Mouse (Mus musculus) cerebellum, adult 11-12 months (tissue): ENCODE data around the gene Hist1h3c.
"Not testable (repeated sequence)": the region's sequence is repeated elsewhere in the genome, so short reads cannot be mapped to it uniquely, and the experiment has no call there.

Experiments
- DNase-seq: peaks from one replicate; pipeline ENCODE4 v3.0.0; 2022

Gene Hist1h3c

GRCm38 (mm10) chr13:23745381-23746161 lies at the start of gene Hist1h3c:
TSS of gene Hist1h3c (minus strand) at chr13:23745602.
- peak; percentile 71 for DNase-seq

GRCm38 (mm10) chr13:23792520-23792919 lies 47.1 kb upstream of the Hist1h3c start:
- peak; percentile 8 for DNase-seq

DNA sequence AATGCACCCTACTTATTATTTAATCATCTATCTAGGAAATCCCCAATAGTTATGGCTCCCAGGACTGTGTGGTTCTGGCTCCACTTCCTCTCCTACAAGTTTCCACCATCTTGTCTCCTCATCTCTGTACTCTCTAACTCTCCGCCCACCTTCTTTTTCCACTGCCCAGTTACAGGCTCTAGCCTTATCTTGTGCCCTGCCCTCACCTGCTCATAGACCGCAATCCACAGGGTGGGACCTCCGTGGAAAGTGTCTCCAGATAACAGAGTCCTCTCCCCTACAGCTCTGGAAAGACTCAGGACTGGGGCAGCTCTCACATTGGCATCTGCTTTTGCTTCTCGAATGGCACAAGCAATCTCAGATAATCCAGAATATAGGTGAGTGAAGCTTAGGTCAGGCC lies 33.6 kb upstream of the Hist1h3c start:
- no peak for DNase-seq

GRCm38 (mm10) chr13:23778339-23778738 lies 32.9 kb upstream of the Hist1h3c start:
- DNase-seq = no peak

- no peak for DNase-seq
Measured at GRCm38 (mm10) chr13:23772561-23773313, 27.3 kb upstream of the Hist1h3c start.

- not testable (repeated sequence) for DNase-seq
Measured at GRCm38 (mm10) chr13:23769613-23770012, 24.2 kb upstream of the Hist1h3c start, which contains the start of gene Trim38. TSS of gene Trim38 (plus strand) at chr13:23769913.

DNA sequence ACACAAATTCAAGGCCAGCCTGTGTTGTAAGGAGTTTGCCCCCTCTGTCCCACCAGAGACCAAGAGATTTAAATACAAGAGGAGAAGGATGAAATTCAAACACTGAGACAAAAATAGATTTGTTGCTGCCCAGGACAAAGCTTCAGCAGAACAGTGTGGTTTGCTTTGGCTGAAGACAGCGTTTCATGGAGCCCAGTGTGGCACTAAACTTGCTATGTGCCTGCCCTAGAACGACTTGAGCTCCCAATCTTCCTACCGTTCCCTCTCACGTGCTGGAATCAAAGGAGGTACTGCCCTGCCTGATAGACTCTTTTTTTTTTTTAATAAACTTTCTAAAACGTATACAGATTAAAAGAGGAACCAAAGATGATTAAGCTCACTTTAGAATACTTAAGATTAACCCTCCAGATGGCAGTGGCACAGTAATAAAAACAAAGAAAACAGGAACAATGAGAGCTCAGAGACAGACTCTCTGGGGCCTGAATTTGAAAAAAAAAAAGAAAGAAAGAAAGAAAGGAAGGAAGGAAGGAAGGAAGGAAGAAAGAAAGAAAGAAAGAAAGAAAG lies 23.5 kb upstream of the Hist1h3c start:
- no peak for DNase-seq

- DNase-seq = no peak
Measured at GRCm38 (mm10) chr13:23766772-23767171, 21.4 kb upstream of the Hist1h3c start.

- no peak for DNase-seq
Measured at GRCm38 (mm10) chr13:23765172-23765513, 19.7 kb upstream of the Hist1h3c start.

- DNase-seq = no peak
Measured at GRCm38 (mm10) chr13:23764324-23765171, 19.1 kb upstream of the Hist1h3c start.

- DNase-seq = peak; percentile 79
Measured at GRCm38 (mm10) chr13:23763586-23764323, 18.4 kb upstream of the Hist1h3c start, which contains the start of gene Hist1h1a. TSS of gene Hist1h1a (plus strand) at chr13:23763666.

DNA sequence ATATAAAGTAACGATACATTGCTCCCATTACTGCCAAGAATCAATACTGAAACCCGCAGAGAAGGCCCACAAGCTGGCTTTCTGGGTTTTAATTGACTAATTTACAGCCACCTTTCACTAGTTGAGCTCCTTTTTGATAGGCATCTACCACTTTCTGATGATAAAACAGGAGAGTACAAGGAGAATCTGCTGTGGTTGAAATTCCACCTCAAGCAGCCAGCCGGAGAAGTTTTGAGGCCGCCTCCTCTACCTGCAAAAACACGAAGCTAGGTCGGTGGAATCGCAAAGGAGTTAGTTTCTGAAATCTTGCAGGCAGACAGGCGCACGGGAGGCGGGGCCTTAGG lies 17.8 kb upstream of the Hist1h3c start:
- no peak for DNase-seq

DNA sequence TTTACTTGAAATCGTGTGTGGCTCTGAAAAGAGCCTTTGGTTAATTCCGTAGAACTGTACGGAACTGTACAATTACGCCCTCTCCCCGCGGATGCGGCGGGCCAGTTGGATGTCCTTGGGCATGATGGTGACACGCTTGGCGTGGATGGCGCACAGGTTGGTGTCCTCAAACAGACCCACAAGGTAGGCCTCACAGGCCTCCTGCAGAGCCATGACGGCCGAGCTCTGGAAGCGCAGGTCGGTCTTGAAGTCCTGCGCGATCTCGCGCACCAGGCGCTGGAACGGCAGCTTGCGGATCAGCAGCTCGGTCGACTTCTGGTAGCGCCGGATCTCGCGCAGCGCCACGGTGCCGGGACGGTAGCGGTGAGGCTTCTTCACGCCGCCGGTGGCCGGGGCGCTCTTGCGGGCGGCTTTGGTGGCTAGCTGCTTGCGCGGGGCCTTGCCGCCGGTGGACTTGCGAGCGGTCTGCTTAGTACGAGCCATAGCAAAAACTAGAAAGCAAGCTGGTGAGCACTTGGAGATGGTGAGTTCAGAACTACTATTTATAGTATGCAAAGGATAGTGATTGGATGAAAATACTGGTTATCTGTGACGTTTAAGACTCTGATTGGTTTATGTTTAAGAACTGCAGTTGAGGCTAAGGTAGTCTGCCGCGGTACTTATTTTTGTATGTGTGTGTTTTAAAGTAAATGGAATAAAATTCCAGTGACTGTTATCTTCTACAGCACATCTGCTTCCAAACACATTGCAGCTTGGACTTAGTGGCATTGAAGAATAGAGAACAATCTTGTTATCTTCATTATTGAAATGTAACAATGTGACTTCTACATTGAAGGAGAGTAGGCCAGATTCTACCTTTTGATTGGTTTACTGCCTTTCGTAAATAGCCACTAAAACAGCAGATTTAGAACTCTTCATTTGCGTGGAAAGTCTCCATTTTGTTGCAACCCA lies 16.7 kb upstream of the Hist1h3c start, which contains the start of gene Hist1h3a:
TSS of gene Hist1h3a (minus strand) at position 516 of the 951 bp plus-strand sequence.
- peak; percentile 80 for DNase-seq

DNA sequence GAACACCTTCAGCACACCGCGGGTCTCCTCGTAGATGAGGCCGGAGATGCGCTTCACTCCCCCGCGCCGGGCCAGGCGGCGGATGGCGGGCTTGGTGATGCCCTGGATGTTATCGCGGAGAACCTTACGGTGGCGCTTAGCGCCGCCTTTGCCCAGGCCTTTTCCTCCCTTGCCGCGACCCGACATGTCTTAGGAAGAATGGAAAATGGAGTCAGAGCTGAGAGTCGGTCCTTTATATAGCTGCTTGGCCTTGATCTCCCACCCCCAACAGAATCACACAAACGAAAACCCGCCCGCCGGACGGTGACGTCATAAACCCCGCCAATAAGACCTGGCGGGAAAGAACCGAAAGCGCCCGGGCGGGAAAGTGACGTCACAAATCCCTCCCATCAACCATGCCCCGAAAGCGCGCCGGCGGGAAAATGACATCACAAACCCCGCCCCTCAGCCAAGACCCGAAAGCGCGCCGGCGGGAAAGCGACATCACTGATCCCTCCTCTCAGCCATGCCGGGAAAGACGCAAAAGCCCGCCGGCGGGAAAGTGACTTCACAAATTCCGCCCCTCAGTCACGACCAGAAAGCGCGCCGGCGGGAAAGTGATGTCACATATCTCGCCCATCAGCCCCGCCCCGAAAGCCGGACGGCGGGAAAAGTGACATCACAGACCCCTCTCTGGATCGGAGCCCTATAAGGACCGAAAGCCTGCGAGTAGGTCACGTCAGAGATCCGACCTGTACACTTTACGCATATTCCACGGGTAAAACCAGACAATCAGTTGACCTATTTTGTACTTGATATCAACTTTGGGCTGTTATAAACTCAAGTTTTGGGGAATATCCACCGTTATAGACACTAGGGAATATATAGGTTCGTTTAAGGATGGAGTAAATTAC lies 15.8 kb upstream of the Hist1h3c start, which contains the start of gene Hist1h4a:
TSS of gene Hist1h4a (minus strand) at position 259 of the 893 bp plus-strand sequence.
- peak; percentile 99 for DNase-seq

- DNase-seq = no peak
Measured at GRCm38 (mm10) chr13:23760240-23760971, 15.0 kb upstream of the Hist1h3c start.

DNA sequence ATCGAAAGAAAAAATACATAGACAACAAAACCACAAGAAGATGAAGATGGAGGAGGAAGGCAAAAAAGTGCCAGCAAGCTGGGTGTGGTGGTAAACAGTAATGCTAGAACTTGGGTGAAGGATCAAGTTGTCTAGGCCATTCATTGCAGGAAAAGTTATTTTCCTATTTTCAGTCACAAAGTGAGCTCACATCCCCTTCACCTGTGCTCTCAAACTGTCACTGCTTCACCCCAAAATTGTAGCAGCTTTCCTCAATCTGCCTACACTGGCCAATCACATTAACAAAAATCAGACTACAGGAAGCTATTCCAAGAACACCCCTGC lies 14.5 kb upstream of the Hist1h3c start:
- DNase-seq = peak; percentile 15

- DNase-seq = no peak
Measured at GRCm38 (mm10) chr13:23759251-23759771, 13.9 kb upstream of the Hist1h3c start.

- no peak for DNase-seq
Measured at GRCm38 (mm10) chr13:23757921-23758320, 12.5 kb upstream of the Hist1h3c start.
